Comparison of ENCODE assay signal across 24 mouse cellular contexts in genomic region chr1:182249298-182249697, GRCm38 (mm10). TPM values are rescaled to one million over a fixed set of nuclear protein-coding genes. Genes with fewer than 3 reads are reported as not detected.
DNase-seq lines count a peak whose midpoint lies in the region; ATAC-seq and TF ChIP-seq lines count a peak whose summit lies in the region.
"Had no signal": no experiment of that assay in that cellular context is flagged by ENCODE, and none has a peak within 500 bp of the region (broad histone marks: within the 10 kb centered on the region; RNA-seq: fewer than 3 reads in every experiment).

No protein-coding gene starts in this region.

- WGBS in heart, postnatal 0 days, result 29% methylated on average over 8 of the region's 8 CpGs
- 57% methylated on average over 8 of the region's 8 CpGs for WGBS in heart, embryonic 10.5 days

- H3K9ac ChIP-seq in heart, postnatal 0 days (replicated peaks; ENCODE audit: low read depth, low read length), result no peak overlapping the region
- H3K9ac ChIP-seq: embryonic facial prominence, embryonic 12.5 days; embryonic facial prominence, embryonic 15.5 days; forebrain, embryonic 15.5 days; heart, embryonic 12.5 days; heart, embryonic 15.5 days; hindbrain, embryonic 12.5 days; hindbrain, embryonic 15.5 days; intestine, embryonic 15.5 days had no signal

- no peak overlapping the region for H3K27ac ChIP-seq in heart, postnatal 0 days (ENCODE audit: low read depth)
- H3K27ac ChIP-seq in heart, embryonic 10.5 days, result no peak overlapping the region
- H3K27ac ChIP-seq: embryonic facial prominence, embryonic 12.5 days; embryonic facial prominence, embryonic 15.5 days; forebrain, embryonic 15.5 days; heart, embryonic 15.5 days; hindbrain, embryonic 12.5 days; hindbrain, embryonic 15.5 days; intestine, embryonic 15.5 days had no signal

- H3K4me1 ChIP-seq in heart, postnatal 0 days (ENCODE audit: control insufficient read depth, insufficient read depth), result no peaks in the 10 kb centered on the region
- peaks cover 3% of the 10 kb centered on the region; the same call in 1 of the 2 replicates for H3K4me1 ChIP-seq in heart, embryonic 10.5 days
- H3K4me1 ChIP-seq: embryonic facial prominence, embryonic 12.5 days; embryonic facial prominence, embryonic 15.5 days; heart, embryonic 15.5 days; hindbrain, embryonic 15.5 days; intestine, embryonic 15.5 days had no signal

- no peak for ATAC-seq in heart, postnatal 0 days (ENCODE audit: insufficient read depth, low read depth)
- ATAC-seq in megakaryocyte progenitor cell, adult 5-6 weeks (replicated peaks; ENCODE audit: poor library complexity), result 0 out of 2 replicates have a peak, but pooled peaks have one; percentile 26
- ATAC-seq: forebrain, embryonic 15.5 days; intestine, embryonic 15.5 days had no signal

- H3K4me3 ChIP-seq in heart, postnatal 0 days (ENCODE audit: low read depth, low read length), result no peak overlapping the region
- H3K4me3 ChIP-seq in heart, embryonic 10.5 days, result no peak overlapping the region
- H3K4me3 ChIP-seq: embryonic facial prominence, embryonic 12.5 days; embryonic facial prominence, embryonic 15.5 days; forebrain, embryonic 15.5 days; heart, embryonic 12.5 days; heart, embryonic 15.5 days; hindbrain, embryonic 12.5 days; hindbrain, embryonic 15.5 days; intestine, embryonic 15.5 days had no signal

- no peaks in the 10 kb centered on the region for H3K36me3 ChIP-seq in heart, postnatal 0 days (replicated peaks; ENCODE audit: control insufficient read depth, insufficient read depth, low read length)
- no peaks in the 10 kb centered on the region for H3K36me3 ChIP-seq in heart, embryonic 10.5 days
- H3K36me3 ChIP-seq: embryonic facial prominence, embryonic 12.5 days; embryonic facial prominence, embryonic 15.5 days; forebrain, embryonic 15.5 days; heart, embryonic 12.5 days; heart, embryonic 15.5 days; hindbrain, embryonic 12.5 days; hindbrain, embryonic 15.5 days; intestine, embryonic 15.5 days had no signal

- 0 out of 2 replicates have a peak overlapping the region, but pooled peaks have one; percentile 17 for H3K4me2 ChIP-seq in heart, postnatal 0 days (ENCODE audit: low read depth, low read length)
- H3K4me2 ChIP-seq: embryonic facial prominence, embryonic 12.5 days; embryonic facial prominence, embryonic 15.5 days; forebrain, embryonic 15.5 days; heart, embryonic 12.5 days; heart, embryonic 15.5 days; hindbrain, embryonic 12.5 days; hindbrain, embryonic 15.5 days; intestine, embryonic 15.5 days had no signal

- TF ChIP-seq EP300 in heart, postnatal 0 days (IDR thresholded peaks at IDR 0.05; ENCODE audit: low read depth), result no peak

- H3K9me3 ChIP-seq in heart, postnatal 0 days (replicated peaks; ENCODE audit: control insufficient read depth, low read length), result no peaks in the 10 kb centered on the region
- H3K9me3 ChIP-seq in heart, embryonic 10.5 days, result no peaks in the 10 kb centered on the region
- H3K9me3 ChIP-seq: embryonic facial prominence, embryonic 12.5 days; embryonic facial prominence, embryonic 15.5 days; forebrain, embryonic 15.5 days; heart, embryonic 12.5 days; heart, embryonic 15.5 days; hindbrain, embryonic 12.5 days; hindbrain, embryonic 15.5 days; intestine, embryonic 15.5 days had no signal

- peak; percentile 16 to 26 for DNase-seq in cerebellum, postnatal 10 days
- no peak for DNase-seq in cerebellum, adult 11 months
- DNase-seq in heart, postnatal 0 days (ENCODE audit: low spot score), result no peak
- no peak for DNase-seq in heart, embryonic 10.5 days (ENCODE audit: low spot score)
- peak; percentile 31 for DNase-seq in lung, postnatal 36 days
- DNase-seq in lung, adult 18-20 months, result no peak
- DNase-seq in thymus, postnatal 25 days, result no peak
- DNase-seq: adrenal gland, adult 2 months; adrenal gland, postnatal 14 days; cerebellum, adult 8-10 months; gastrocnemius, postnatal 10 days; heart, adult 11 months; heart, postnatal 14 days; heart, postnatal 4 days; kidney, adult 18-20 months had no signal

- no peaks in the 10 kb centered on the region for H3K27me3 ChIP-seq in heart, postnatal 0 days (ENCODE audit: control insufficient read depth, insufficient read depth, low read length)
- H3K27me3 ChIP-seq in heart, embryonic 10.5 days (ENCODE audit: insufficient read depth, poor library complexity, severe bottlenecking), result no peaks in the 10 kb centered on the region
- H3K27me3 ChIP-seq: embryonic facial prominence, embryonic 12.5 days; embryonic facial prominence, embryonic 15.5 days; forebrain, embryonic 15.5 days; heart, embryonic 12.5 days; heart, embryonic 15.5 days; hindbrain, embryonic 12.5 days; hindbrain, embryonic 15.5 days; intestine, embryonic 15.5 days had no signal

- TF ChIP-seq CTCF in heart, postnatal 0 days (IDR thresholded peaks at IDR 0.05; ENCODE audit: low read depth), result no peak

RNA-seq across cellular contexts. Expression of gene Degs1, which starts 33.3 kb away (rescaled TPM):
- total RNA-seq in heart, postnatal 0 days (2014; rRNA removed; ENCODE audit: low replicate concordance), result 214 and 218 TPM in 2 replicates
- 188 and 190 TPM in 2 replicates for polyA plus RNA-seq in heart, postnatal 0 days (2015; fragmentation: Nextera tagmentation; extraction: Ambion mirVana)
- 156 and 164 TPM in 2 replicates for polyA plus RNA-seq in heart, embryonic 10.5 days (2016; fragmentation: Nextera tagmentation; extraction: Ambion mirVana)
- total RNA-seq in megakaryocyte progenitor cell, adult 5-6 weeks (2015), result 70.1 and 75.7 TPM in 2 replicates
- total RNA-seq in megakaryocyte progenitor cell, adult 5-6 weeks (2017), result 27.7 and 33.6 TPM in 2 replicates

Comparison
In these comparisons a context has a peak if more than half of its experiments do, and no peak if none do; other contexts are left out.
1. DNase-seq: peak in cerebellum, postnatal 10 days (2 of 2) and lung, postnatal 36 days (single experiment); none in cerebellum, adult 11 months (single experiment), heart, postnatal 0 days (single experiment), heart, embryonic 10.5 days (single experiment), lung, adult 18-20 months (0 of 2) and thymus, postnatal 25 days (single experiment).